Mouse (Mus musculus): ENCODE results near the gene Fau. TPM values are rescaled to one million over a fixed set of nuclear protein-coding genes. Genes with fewer than 3 reads are reported as not detected.

Gene Fau
- polyA plus RNA-seq, 1 experiment from 2014 or later = 779 TPM

- Histone ChIP-seq H3K4me3 (replicated peaks) (no peak overlapping the region), H3K27ac (no peak overlapping the region), H3K27me3 (no peaks in the 10 kb centered on the region), H3K9me3 (no peaks in the 10 kb centered on the region), H3K4me1 (replicated peaks) (no peaks in the 10 kb centered on the region), H3K4me2 (no peak overlapping the region), H3K36me3 (peaks cover 6% of the 10 kb centered on the region; the same call in 1 of the 2 replicates), H3K9ac (replicated peaks) (no peak overlapping the region)
- ATAC-seq (ENCODE audit: insufficient number of reproducible peaks, insufficient read depth, low FRiP score, low TSS enrichment, low read depth) = no peak
- WGBS = 77% methylated on average over 4 of the region's 4 CpGs
Measured at GRCm38 (mm10) chr19:6104476-6104875, 46.8 kb downstream of the Fau start.

- H3K27ac ChIP-seq = no peak within 1 kb of the TSS
- no peak within 1 kb of the TSS for H3K4me2 ChIP-seq
- no peaks in the 10 kb centered on the region for H3K9me3 ChIP-seq
- WGBS = 80% methylated on average over 7 of the region's 7 CpGs
- H3K4me1 ChIP-seq (replicated peaks) = no peaks in the 10 kb centered on the region
- no peaks in the 10 kb centered on the region for H3K27me3 ChIP-seq
- H3K4me3 ChIP-seq (replicated peaks) = no peak within 1 kb of the TSS
- no peak within 1 kb of the TSS for H3K9ac ChIP-seq (replicated peaks)
- H3K36me3 ChIP-seq = no peaks in the 10 kb centered on the region; the same call in 1 of the 2 replicates
- ATAC-seq (ENCODE audit: insufficient number of reproducible peaks, insufficient read depth, low FRiP score, low TSS enrichment, low read depth) = no peak
Measured at GRCm38 (mm10) chr19:6105586-6105985, 47.9 kb downstream of the Fau start, which contains the start of gene Naaladl1. TSS of gene Naaladl1 (plus strand) at chr19:6105782.

Small RNA genes within 50 kb of the gene (microRNA-seq; reads per million reads assigned to microRNA genes)
- 1.4 reads per million for gene Mir6988

Other genes with a start within 250 kb of the Fau start
- gene Frmd8, start 182.6 kb upstream of the Fau start, polyA plus RNA-seq (2016; fragmentation: Nextera tagmentation; extraction: Ambion mirVana) = 37.2 and 41.4 TPM in 2 replicates
- 1.2 and 2.1 TPM in 2 replicates for gene Slc25a45, start 180.0 kb upstream of the Fau start, polyA plus RNA-seq (2016; fragmentation: Nextera tagmentation; extraction: Ambion mirVana)
- 5.5 and 6.6 TPM in 2 replicates for gene Tigd3, start 163.7 kb upstream of the Fau start, polyA plus RNA-seq (2016; fragmentation: Nextera tagmentation; extraction: Ambion mirVana)
- gene Dpf2, start 144.8 kb upstream of the Fau start, polyA plus RNA-seq (2016; fragmentation: Nextera tagmentation; extraction: Ambion mirVana) = 192 and 199 TPM in 2 replicates
- 2.7 and 3.0 TPM in 2 replicates for gene Cdc42ep2, start 133.0 kb upstream of the Fau start, polyA plus RNA-seq (2016; fragmentation: Nextera tagmentation; extraction: Ambion mirVana)
- 91.5 and 91.9 TPM in 2 replicates for gene Pola2, start 93.6 kb upstream of the Fau start, polyA plus RNA-seq (2016; fragmentation: Nextera tagmentation; extraction: Ambion mirVana)
- gene Slc22a20, start 71.7 kb upstream of the Fau start, polyA plus RNA-seq (2016; fragmentation: Nextera tagmentation; extraction: Ambion mirVana) = not detected in 2 replicates
- 7.0 and 7.7 TPM in 2 replicates for gene Capn1, start 41.9 kb upstream of the Fau start, polyA plus RNA-seq (2016; fragmentation: Nextera tagmentation; extraction: Ambion mirVana)
- gene Syvn1, start 11.3 kb upstream of the Fau start, polyA plus RNA-seq (2016; fragmentation: Nextera tagmentation; extraction: Ambion mirVana) = 25.1 and 28.0 TPM in 2 replicates
- gene Mrpl49, start 59 bp upstream of the Fau start, polyA plus RNA-seq (2016; fragmentation: Nextera tagmentation; extraction: Ambion mirVana) = 76.7 and 79.1 TPM in 2 replicates
- gene Znhit2, start 3.3 kb downstream of the Fau start, polyA plus RNA-seq (2016; fragmentation: Nextera tagmentation; extraction: Ambion mirVana) = 33.1 and 39.0 TPM in 2 replicates
- gene Tm7sf2, start 10.5 kb downstream of the Fau start, polyA plus RNA-seq (2016; fragmentation: Nextera tagmentation; extraction: Ambion mirVana) = 24.4 and 26.3 TPM in 2 replicates
- gene Vps51, start 19.4 kb downstream of the Fau start, polyA plus RNA-seq (2016; fragmentation: Nextera tagmentation; extraction: Ambion mirVana) = 67.7 and 72.7 TPM in 2 replicates
- not detected in 2 replicates for gene Tmem262, start 22.2 kb downstream of the Fau start, polyA plus RNA-seq (2016; fragmentation: Nextera tagmentation; extraction: Ambion mirVana)
- 2.7 and 4.1 TPM in 2 replicates for gene Gm28374, start 24.4 kb downstream of the Fau start, polyA plus RNA-seq (2016; fragmentation: Nextera tagmentation; extraction: Ambion mirVana)
- 71.5 and 75.6 TPM in 2 replicates for gene Zfpl1, start 27.1 kb downstream of the Fau start, polyA plus RNA-seq (2016; fragmentation: Nextera tagmentation; extraction: Ambion mirVana)
- 45.1 and 49.7 TPM in 2 replicates for gene Cdca5, start 27.1 kb downstream of the Fau start, polyA plus RNA-seq (2016; fragmentation: Nextera tagmentation; extraction: Ambion mirVana)
- 0.56 and 0.82 TPM in 2 replicates for gene AC131692.1, start 36.6 kb downstream of the Fau start, polyA plus RNA-seq (2016; fragmentation: Nextera tagmentation; extraction: Ambion mirVana)
- 0.54 and 0.71 TPM in 2 replicates for gene Naaladl1, start 47.9 kb downstream of the Fau start, polyA plus RNA-seq (2016; fragmentation: Nextera tagmentation; extraction: Ambion mirVana)
- gene Sac3d1, start 60.8 kb downstream of the Fau start, polyA plus RNA-seq (2016; fragmentation: Nextera tagmentation; extraction: Ambion mirVana) = 55.0 and 58.8 TPM in 2 replicates
- gene Snx15, start 70.5 kb downstream of the Fau start, polyA plus RNA-seq (2016; fragmentation: Nextera tagmentation; extraction: Ambion mirVana) = 33.1 and 33.2 TPM in 2 replicates
- not detected in 2 replicates for gene Batf2, start 83.1 kb downstream of the Fau start, polyA plus RNA-seq (2016; fragmentation: Nextera tagmentation; extraction: Ambion mirVana)
- gene Arl2, start 83.7 kb downstream of the Fau start, polyA plus RNA-seq (2016; fragmentation: Nextera tagmentation; extraction: Ambion mirVana) = 78.2 and 83.4 TPM in 2 replicates
- gene Majin, start 126.5 kb downstream of the Fau start, polyA plus RNA-seq (2016; fragmentation: Nextera tagmentation; extraction: Ambion mirVana) = not detected in 2 replicates
- 2.0 and 2.4 TPM in 2 replicates for gene Gpha2, start 168.5 kb downstream of the Fau start, polyA plus RNA-seq (2016; fragmentation: Nextera tagmentation; extraction: Ambion mirVana)
- gene Ppp2r5b, start 178.0 kb downstream of the Fau start, polyA plus RNA-seq (2016; fragmentation: Nextera tagmentation; extraction: Ambion mirVana) = 22.7 and 23.7 TPM in 2 replicates
- gene Atg2a, start 183.8 kb downstream of the Fau start, polyA plus RNA-seq (2016; fragmentation: Nextera tagmentation; extraction: Ambion mirVana) = 11.1 and 11.2 TPM in 2 replicates
- gene Ehd1, start 218.9 kb downstream of the Fau start, polyA plus RNA-seq (2016; fragmentation: Nextera tagmentation; extraction: Ambion mirVana) = 71.5 and 71.6 TPM in 2 replicates
- gene Cdc42bpg, start 248.6 kb downstream of the Fau start, polyA plus RNA-seq (2016; fragmentation: Nextera tagmentation; extraction: Ambion mirVana) = 0.69 and 0.96 TPM in 2 replicates